Mouse (Mus musculus) kidney, adult 2 months (tissue): ENCODE data around the gene Camk2n2.

ENCODE experiments used
- CTCF ChIP-seq: fragments of 200-500 bp; conservative IDR thresholded peaks from 2 replicates; pipeline ENCODE4 v1.5.1; 2011; ENCODE audit warnings: low read depth, mild to moderate bottlenecking, control low read depth, low read length, moderate library complexity, mixed read lengths; ENCODE audit not compliant: insufficient read depth, insufficient read length
- POLR2A ChIP-seq: fragments of 200-500 bp; IDR thresholded peaks from one replicate; pipeline ENCODE4 v1.6.1; 2011; ENCODE audit warnings: low read depth, low read length, control low read depth

- TF ChIP-seq POLR2A (no peak), CTCF (no peak)
These were observed at the start of gene Camk2n2 for GRCm38 (mm10) chr16:20621191-20621990.
